Mouse (Mus musculus): ENCODE data around the gene Sstr3.

- TF ChIP-seq EP300 (IDR thresholded peaks at IDR 0.05) (no peak), CTCF (IDR thresholded peaks at IDR 0.05) (no peak)
Measured at GRCm38 (mm10) chr15:78592452-78592968, 48.0 kb upstream of the Sstr3 start.
